Comparison of ENCODE assay signal across 7 mouse cellular contexts in genomic region chr9:70671278-70671677, GRCm38 (mm10). TPM values are rescaled to one million over a fixed set of nuclear protein-coding genes. Genes with fewer than 3 reads are reported as not detected.
DNase-seq lines count a peak whose midpoint lies in the region; ATAC-seq lines count a peak whose summit lies in the region.

No protein-coding gene starts in this region.

- peak overlapping the region; percentile 93 for H3K27ac ChIP-seq in liver, embryonic 16.5 days (ENCODE audit: low read length)
- no peak overlapping the region for H3K27ac ChIP-seq in forebrain, embryonic 12.5 days

- DNase-seq in CD4-positive, CD25-positive, alpha-beta regulatory T cell, adult 2 months (ENCODE audit: low read depth, low spot score) = peak; percentile 81
- peak; percentile 87 for DNase-seq in splenic B cell, adult 2 months (ENCODE audit: low read depth, low spot score)
- no peak for DNase-seq in kidney, adult 11 months
- no peak for DNase-seq in left cerebral cortex, adult 8-10 months (ENCODE audit: low spot score in 2 of 2)

- ATAC-seq in activated CD4-positive, CD25-positive, alpha-beta regulatory T cell, adult 4 months = peak; percentile 86
- 0 out of 2 replicates have a peak, but pooled peaks have one; percentile 19 for ATAC-seq in liver, embryonic 16.5 days (ENCODE audit: low read depth)
- ATAC-seq in forebrain, embryonic 12.5 days (ENCODE audit: low FRiP score) = no peak

- H3K4me2 ChIP-seq in liver, embryonic 16.5 days (ENCODE audit: low read depth, low read length) = peak overlapping the region; percentile 44; the same call in 1 of the 2 replicates
- no peak overlapping the region for H3K4me2 ChIP-seq in forebrain, embryonic 12.5 days

- peaks cover 3% of the 10 kb centered on the region for H3K9me3 ChIP-seq in liver, embryonic 16.5 days (replicated peaks; ENCODE audit: control insufficient read depth, low read length)
- H3K9me3 ChIP-seq in forebrain, embryonic 12.5 days = peaks cover 3% of the 10 kb centered on the region; the same call in 1 of the 2 replicates

- WGBS in liver, embryonic 16.5 days (ENCODE audit: insufficient replicate concordance) = 23% methylated on average over 6 of the region's 6 CpGs
- WGBS in forebrain, embryonic 12.5 days = 76% methylated on average over 6 of the region's 6 CpGs

- peak overlapping the region; percentile 47 for H3K9ac ChIP-seq in liver, embryonic 16.5 days (ENCODE audit: low read depth, low read length)
- no peak overlapping the region for H3K9ac ChIP-seq in forebrain, embryonic 12.5 days

- H3K36me3 ChIP-seq in liver, embryonic 16.5 days (ENCODE audit: control insufficient read depth, insufficient read depth) = no peaks in the 10 kb centered on the region
- H3K36me3 ChIP-seq in splenic B cell, adult 2 months (ENCODE audit: control insufficient read depth, insufficient read depth, low read length, poor library complexity, severe bottlenecking) = no peaks in the 10 kb centered on the region
- H3K36me3 ChIP-seq in forebrain, embryonic 12.5 days (replicated peaks) = no peaks in the 10 kb centered on the region

- H3K4me1 ChIP-seq in liver, embryonic 16.5 days (ENCODE audit: control insufficient read depth, low read depth, low read length) = peaks cover 45% of the 10 kb centered on the region
- H3K4me1 ChIP-seq in forebrain, embryonic 12.5 days = no peaks in the 10 kb centered on the region

- no peak overlapping the region for H3K4me3 ChIP-seq in liver, embryonic 16.5 days (ENCODE audit: low read depth, low read length)
- H3K4me3 ChIP-seq in forebrain, embryonic 12.5 days (replicated peaks) = no peak overlapping the region

- H3K27me3 ChIP-seq in liver, embryonic 16.5 days (ENCODE audit: control insufficient read depth, insufficient read depth, low read depth, low read length) = no peaks in the 10 kb centered on the region
- H3K27me3 ChIP-seq in splenic B cell, adult 2 months (ENCODE audit: control insufficient read depth, insufficient read depth, low read length, poor library complexity, severe bottlenecking) = no peaks in the 10 kb centered on the region
- H3K27me3 ChIP-seq in forebrain, embryonic 12.5 days = no peaks in the 10 kb centered on the region

RNA-seq across cellular contexts. Expression of gene Adam10, which starts 7.5 kb away (rescaled TPM):
- polyA plus RNA-seq in activated CD4-positive, CD25-positive, alpha-beta regulatory T cell, adult 4 months (2017; shearing (Covaris generic)) = 10 to 100 TPM; 72.7 to 77.6 TPM
- 66.1 and 68.4 TPM in 2 replicates for polyA plus RNA-seq in liver, embryonic 16.5 days (2015; fragmentation: Nextera tagmentation; extraction: Ambion mirVana)
- polyA plus RNA-seq in forebrain, embryonic 12.5 days (2016; fragmentation: Nextera tagmentation; extraction: Ambion mirVana) = 78.8 and 80.0 TPM in 2 replicates
- 10 to 100 TPM; 67.9 to 80.4 (median 71.5) TPM for total RNA-seq in left cerebral cortex, adult 8-10 months (2022)

RNA-seq across cellular contexts. Expression of gene Mindy2, which starts 14.3 kb away (rescaled TPM):
- polyA plus RNA-seq in activated CD4-positive, CD25-positive, alpha-beta regulatory T cell, adult 4 months (2017; shearing (Covaris generic)) = 10 to 100 TPM in 1 of 2 experiments, 1 to 10 TPM in 1; 9.0 to 14.8 TPM
- 11.2 and 12.9 TPM in 2 replicates for polyA plus RNA-seq in liver, embryonic 16.5 days (2015; fragmentation: Nextera tagmentation; extraction: Ambion mirVana)
- polyA plus RNA-seq in forebrain, embryonic 12.5 days (2016; fragmentation: Nextera tagmentation; extraction: Ambion mirVana) = 13.4 and 13.7 TPM in 2 replicates
- 10 to 100 TPM; 37.9 to 41.4 (median 40.1) TPM for total RNA-seq in left cerebral cortex, adult 8-10 months (2022)

RNA-seq across cellular contexts. Expression of gene Gm10642, which starts 15.2 kb away (rescaled TPM):
- under 1 TPM; 0.61 to 0.71 TPM for polyA plus RNA-seq in activated CD4-positive, CD25-positive, alpha-beta regulatory T cell, adult 4 months (2017; shearing (Covaris generic))
- polyA plus RNA-seq in liver, embryonic 16.5 days (2015; fragmentation: Nextera tagmentation; extraction: Ambion mirVana) = 0.90 and 0.92 TPM in 2 replicates
- polyA plus RNA-seq in forebrain, embryonic 12.5 days (2016; fragmentation: Nextera tagmentation; extraction: Ambion mirVana) = 0.47 and 0.85 TPM in 2 replicates
- 1 to 10 TPM in 3 of 4 experiments, under 1 TPM in 1; 0.52 to 1.5 (median 1.4) TPM for total RNA-seq in left cerebral cortex, adult 8-10 months (2022)

Comparison
In these comparisons a context has a peak if more than half of its experiments do, and no peak if none do; other contexts are left out.
1. DNase-seq: peak in CD4-positive, CD25-positive, alpha-beta regulatory T cell, adult 2 months (single experiment) and splenic B cell, adult 2 months (single experiment); none in kidney, adult 11 months (single experiment) and left cerebral cortex, adult 8-10 months (0 of 2).